Mouse (Mus musculus) brown adipose tissue, adult 24 weeks (tissue): ENCODE measurements around the gene Igfbp4. TPM values are rescaled to one million over a fixed set of nuclear protein-coding genes. Genes with fewer than 3 reads are reported as not detected.

ENCODE experiments used
- polyA plus RNA-seq: library from polyadenylated mRNA; stranded (reverse); fragments of >200 nt; gene quantifications from 2 replicates; pipeline ENCODE4 v1.2.4, GENCODE M21; 2012; ENCODE audit not compliant: missing spikeins, insufficient read depth, insufficient read length

Igfbp4 gene
- polyA plus RNA-seq, 1 experiment: 63.5 TPM

Other genes with a start within 250 kb of the Igfbp4 start
- gene Msl1, start 245.7 kb upstream of the Igfbp4 start, polyA plus RNA-seq: 36.3 and 40.8 TPM in 2 replicates
- 9.2 and 16.9 TPM in 2 replicates for gene Casc3, start 236.3 kb upstream of the Igfbp4 start, polyA plus RNA-seq
- gene Rapgefl1, start 204.5 kb upstream of the Igfbp4 start, polyA plus RNA-seq: 0.40 TPM in 1 of 2 replicates, not detected in the other
- gene Wipf2, start 177.6 kb upstream of the Igfbp4 start, polyA plus RNA-seq: 5.2 and 5.8 TPM in 2 replicates
- 0.28 and 1.7 TPM in 2 replicates for gene Cdc6, start 133.4 kb upstream of the Igfbp4 start, polyA plus RNA-seq
- 3.2 and 5.5 TPM in 2 replicates for gene Rara, start 113.4 kb upstream of the Igfbp4 start, polyA plus RNA-seq
- not detected in 2 replicates for gene Gjd3, start 58.2 kb upstream of the Igfbp4 start, polyA plus RNA-seq
- 0.92 and 1.2 TPM in 2 replicates for gene Top2a, start 17.1 kb upstream of the Igfbp4 start, polyA plus RNA-seq
- not detected in 2 replicates for gene Tns4, start 48.1 kb downstream of the Igfbp4 start, polyA plus RNA-seq
- not detected in 2 replicates for gene Ccr7, start 113.8 kb downstream of the Igfbp4 start, polyA plus RNA-seq
- 36.8 and 51.0 TPM in 2 replicates for gene Smarce1, start 189.8 kb downstream of the Igfbp4 start, polyA plus RNA-seq
- 1.2 and 1.8 TPM in 2 replicates for gene Krt222, start 202.8 kb downstream of the Igfbp4 start, polyA plus RNA-seq
- not detected in 2 replicates for gene Krt24, start 244.0 kb downstream of the Igfbp4 start, polyA plus RNA-seq